Mouse (Mus musculus) megakaryocyte, embryonic 14.5 days (primary cell): ENCODE measurements around the gene Aldh3b3.
"Not testable (repeated sequence)": the region's sequence is repeated elsewhere in the genome, so short reads cannot be mapped to it uniquely, and the experiment has no call there.

ENCODE experiments used
- FLI1 ChIP-seq: IDR thresholded peaks from 2 replicates; pipeline ENCODE4 v1.6.1; 2012; ENCODE audit warnings: low read length, inconsistent platforms, mixed read lengths
- GATA1 ChIP-seq: IDR thresholded peaks from 3 replicates; pipeline ENCODE4 v1.6.1; 2012; ENCODE audit warnings: mixed read lengths, low read length, inconsistent platforms, borderline replicate concordance

DNA sequence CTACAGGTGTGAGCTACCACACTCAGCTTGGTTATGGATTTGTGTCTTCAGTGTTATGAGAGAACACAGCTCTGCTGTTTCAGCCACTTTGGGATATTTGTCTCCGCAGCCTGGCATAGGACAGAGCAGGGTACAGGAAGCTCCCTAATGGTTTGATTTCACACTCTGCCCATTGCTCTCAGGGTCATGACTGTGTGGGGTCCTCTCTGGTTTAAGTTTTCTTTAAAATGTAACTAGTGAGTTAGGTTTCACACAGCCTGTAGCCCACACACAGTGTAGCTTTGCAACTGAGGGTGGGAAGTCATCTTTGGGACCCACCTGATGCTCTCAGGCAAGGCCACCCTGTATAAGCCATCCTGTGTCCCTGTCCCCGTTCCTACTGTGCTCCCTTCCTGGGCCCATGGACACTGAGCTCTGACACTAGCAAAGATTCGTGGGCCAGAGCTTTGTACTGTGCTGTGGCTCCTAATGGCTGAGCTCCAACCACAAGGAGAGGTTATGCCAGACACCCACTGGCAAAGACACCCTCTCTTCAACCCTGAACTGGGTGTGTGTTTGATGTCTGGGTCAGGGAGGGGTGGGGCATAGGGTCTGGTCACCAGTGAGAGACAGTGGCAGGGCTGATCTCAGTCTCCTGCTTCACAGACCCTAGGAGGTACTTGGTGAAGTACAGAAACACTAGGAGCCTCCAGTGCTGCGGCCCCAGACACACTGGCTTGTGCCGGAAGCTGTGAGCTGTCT is 979 bp upstream of the Aldh3b3 start:
- TF ChIP-seq GATA1, FLI1: not testable (repeated sequence)
